Mouse (Mus musculus): ENCODE results near the gene Gtf2i. TPM values are rescaled to one million over a fixed set of nuclear protein-coding genes. Genes with fewer than 3 reads are reported as not detected.

The Gtf2i gene
- total and polyA plus RNA-seq, 2 experiments from 2014 or later: 77.2 to 96.4 TPM

DNA sequence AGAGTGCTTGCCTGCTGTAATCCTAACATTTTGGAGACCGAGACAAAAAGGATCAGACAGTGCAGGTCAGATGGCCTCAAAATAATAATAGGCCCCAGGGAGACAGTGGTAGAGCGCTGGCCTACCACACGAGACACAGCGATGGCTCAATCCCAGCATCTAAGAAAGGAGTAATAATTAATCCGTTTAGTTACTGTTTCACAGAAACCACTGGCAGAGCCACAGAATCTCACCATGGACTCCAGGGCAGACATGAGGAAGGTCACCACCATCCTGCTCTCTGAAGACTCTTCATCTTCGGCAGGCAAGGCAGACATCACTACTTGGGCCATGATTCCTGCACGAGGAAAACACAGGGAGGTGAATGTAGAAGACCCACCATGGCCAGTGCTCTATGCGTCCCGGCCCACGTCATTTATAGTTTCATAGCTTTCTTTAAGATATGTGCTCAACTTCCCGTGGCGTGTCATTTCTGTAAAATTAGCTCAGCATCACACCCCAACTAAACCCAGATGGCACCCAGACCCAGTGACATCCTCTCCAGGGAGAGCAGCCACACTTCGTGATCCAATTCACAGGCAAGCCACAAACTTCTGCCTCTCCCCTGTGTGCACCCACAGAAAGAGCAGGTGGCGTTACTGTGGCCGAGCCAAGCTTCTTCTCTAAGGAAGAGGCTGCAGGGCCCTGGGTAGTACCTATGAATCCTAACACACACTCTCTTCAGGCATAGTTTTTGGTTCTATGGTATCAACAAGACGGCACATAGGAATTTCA lies 19.1 kb downstream of the Gtf2i start:
- no peak for TF ChIP-seq CTCF (IDR thresholded peaks at IDR 0.05)
- Histone ChIP-seq H3K9ac (replicated peaks; ENCODE audit: low read length, poor library complexity, severe bottlenecking) (no peak overlapping the region), H3K27ac (ENCODE audit: low read depth, low read length) (peak overlapping the region; percentile 32; the same call in 1 of the 2 replicates), H3K4me3 (ENCODE audit: low read depth, low read length) (no peak overlapping the region), H3K36me3 (ENCODE audit: insufficient read depth, low read length) (peaks cover 29% of the 10 kb centered on the region), H3K4me1 (ENCODE audit: insufficient read depth, low read length) (no peaks in the 10 kb centered on the region), H3K4me2 (ENCODE audit: low read depth, low read length, poor library complexity, severe bottlenecking) (no peak overlapping the region), H3K9me3 (ENCODE audit: low read length) (no peaks in the 10 kb centered on the region), H3K27me3 (ENCODE audit: insufficient read depth, low read length) (no peaks in the 10 kb centered on the region)
- DNase-seq (ENCODE audit: low spot score) (no peak), ATAC-seq (ENCODE audit: low FRiP score) (no peak)
- 81% methylated on average over 16 of the region's 16 CpGs for WGBS

DNA sequence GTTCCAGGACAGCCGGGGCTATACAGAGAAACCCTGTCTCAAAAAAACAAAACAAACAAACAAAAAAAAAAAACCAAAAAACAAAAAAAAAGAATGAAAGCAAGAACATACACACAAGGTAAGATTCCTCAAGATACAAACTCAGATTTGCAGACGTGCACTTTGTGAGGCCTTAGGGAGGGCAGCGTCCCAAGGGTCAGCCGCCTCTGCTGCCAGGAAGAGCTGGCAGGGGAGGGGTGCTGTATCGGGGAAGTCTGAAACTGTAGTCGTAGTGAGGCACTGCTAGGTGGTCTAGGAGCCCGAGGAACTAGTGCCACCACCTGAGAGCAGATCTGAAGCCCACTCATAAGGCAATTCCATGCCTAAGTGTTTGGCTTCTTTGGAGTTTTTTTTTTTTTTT lies 20.0 kb downstream of the Gtf2i start:
- H3K27ac ChIP-seq (ENCODE audit: low read depth, low read length): no peak overlapping the region
- ATAC-seq (ENCODE audit: low FRiP score) (no peak), DNase-seq (ENCODE audit: low spot score) (no peak)
- 83% methylated on average over 7 of the region's 7 CpGs for WGBS
- no peak overlapping the region for H3K9ac ChIP-seq (replicated peaks; ENCODE audit: low read length, poor library complexity, severe bottlenecking)
- H3K4me2 ChIP-seq (ENCODE audit: low read depth, low read length, poor library complexity, severe bottlenecking): no peak overlapping the region
- H3K36me3 ChIP-seq (ENCODE audit: insufficient read depth, low read length): peaks cover 36% of the 10 kb centered on the region
- no peaks in the 10 kb centered on the region for H3K27me3 ChIP-seq (ENCODE audit: insufficient read depth, low read length)
- no peak overlapping the region for H3K4me3 ChIP-seq (ENCODE audit: low read depth, low read length)
- TF ChIP-seq CTCF (IDR thresholded peaks at IDR 0.05): no peak
- no peaks in the 10 kb centered on the region for H3K4me1 ChIP-seq (ENCODE audit: insufficient read depth, low read length)
- no peaks in the 10 kb centered on the region for H3K9me3 ChIP-seq (ENCODE audit: low read length)

- Histone ChIP-seq H3K9ac (replicated peaks; ENCODE audit: low read length, poor library complexity, severe bottlenecking) (no peak overlapping the region), H3K36me3 (ENCODE audit: insufficient read depth, low read length) (peaks cover 52% of the 10 kb centered on the region), H3K4me3 (ENCODE audit: low read depth, low read length) (no peak overlapping the region), H3K4me1 (ENCODE audit: insufficient read depth, low read length) (no peaks in the 10 kb centered on the region), H3K27me3 (ENCODE audit: insufficient read depth, low read length) (no peaks in the 10 kb centered on the region), H3K27ac (ENCODE audit: low read depth, low read length) (no peak overlapping the region), H3K9me3 (ENCODE audit: low read length) (no peaks in the 10 kb centered on the region), H3K4me2 (ENCODE audit: low read depth, low read length, poor library complexity, severe bottlenecking) (no peak overlapping the region)
- WGBS: 95% methylated on average over 6 of the region's 6 CpGs
- no peak for DNase-seq (ENCODE audit: low spot score)
- TF ChIP-seq CTCF (IDR thresholded peaks at IDR 0.05): no peak
- ATAC-seq (ENCODE audit: low FRiP score): no peak
Measured at GRCm38 (mm10) chr5:134291096-134291495, 23.5 kb downstream of the Gtf2i start.

GRCm38 (mm10) chr5:134289935-134290560 lies 24.5 kb downstream of the Gtf2i start:
- no peak overlapping the region for H3K4me2 ChIP-seq (ENCODE audit: low read depth, low read length, poor library complexity, severe bottlenecking)

GRCm38 (mm10) chr5:134288071-134288470 lies 26.5 kb downstream of the Gtf2i start:
- TF ChIP-seq CTCF (IDR thresholded peaks at IDR 0.05): no peak
- no peaks in the 10 kb centered on the region for H3K27me3 ChIP-seq (ENCODE audit: insufficient read depth, low read length)
- no peak overlapping the region for H3K27ac ChIP-seq (ENCODE audit: low read depth, low read length)
- H3K9ac ChIP-seq (replicated peaks; ENCODE audit: low read length, poor library complexity, severe bottlenecking): no peak overlapping the region
- no peaks in the 10 kb centered on the region for H3K4me1 ChIP-seq (ENCODE audit: insufficient read depth, low read length)
- DNase-seq (ENCODE audit: low spot score) (no peak), ATAC-seq (ENCODE audit: low FRiP score) (no peak)
- H3K4me3 ChIP-seq (ENCODE audit: low read depth, low read length): no peak overlapping the region
- WGBS: 69% methylated on average over 3 of the region's 3 CpGs
- peaks cover 57% of the 10 kb centered on the region for H3K36me3 ChIP-seq (ENCODE audit: insufficient read depth, low read length)
- no peak overlapping the region for H3K4me2 ChIP-seq (ENCODE audit: low read depth, low read length, poor library complexity, severe bottlenecking)
- no peaks in the 10 kb centered on the region for H3K9me3 ChIP-seq (ENCODE audit: low read length)

More at GRCm38 (mm10) chr5:134289935-134290560, 24.5 kb downstream of the Gtf2i start:
- Histone ChIP-seq H3K9me3 (ENCODE audit: low read length) (no peaks in the 10 kb centered on the region), H3K36me3 (ENCODE audit: insufficient read depth, low read length) (peaks cover 54% of the 10 kb centered on the region), H3K27ac (ENCODE audit: low read depth, low read length) (no peak overlapping the region), H3K4me1 (ENCODE audit: insufficient read depth, low read length) (no peaks in the 10 kb centered on the region), H3K9ac (replicated peaks; ENCODE audit: low read length, poor library complexity, severe bottlenecking) (no peak overlapping the region), H3K27me3 (ENCODE audit: insufficient read depth, low read length) (no peaks in the 10 kb centered on the region), H3K4me3 (ENCODE audit: low read depth, low read length) (no peak overlapping the region)
- ATAC-seq (ENCODE audit: low FRiP score) (no peak), DNase-seq (ENCODE audit: low spot score) (no peak)
- 88% methylated on average over 12 of the region's 12 CpGs for WGBS
- no peak for TF ChIP-seq CTCF (IDR thresholded peaks at IDR 0.05)

- Histone ChIP-seq H3K4me2 (ENCODE audit: low read depth, low read length, poor library complexity, severe bottlenecking) (no peak overlapping the region), H3K9ac (replicated peaks; ENCODE audit: low read length, poor library complexity, severe bottlenecking) (no peak overlapping the region), H3K9me3 (ENCODE audit: low read length) (no peaks in the 10 kb centered on the region), H3K36me3 (ENCODE audit: insufficient read depth, low read length) (peaks cover 53% of the 10 kb centered on the region), H3K27me3 (ENCODE audit: insufficient read depth, low read length) (no peaks in the 10 kb centered on the region), H3K4me1 (ENCODE audit: insufficient read depth, low read length) (no peaks in the 10 kb centered on the region), H3K4me3 (ENCODE audit: low read depth, low read length) (no peak overlapping the region), H3K27ac (ENCODE audit: low read depth, low read length) (no peak overlapping the region)
- DNase-seq (ENCODE audit: low spot score): no peak
- 93% methylated on average over 12 of the region's 12 CpGs for WGBS
- no peak for TF ChIP-seq CTCF (IDR thresholded peaks at IDR 0.05)
- no peak for ATAC-seq (ENCODE audit: low FRiP score)
Measured at GRCm38 (mm10) chr5:134284921-134285320, 29.6 kb downstream of the Gtf2i start.
